Mouse (Mus musculus): ENCODE data around the gene Ephb1. TPM values are rescaled to one million over a fixed set of nuclear protein-coding genes. Genes with fewer than 3 reads are reported as not detected.

The Ephb1 gene
- total RNA-seq, 2 experiments from 2014 or later, result 25.8 to 26.6 TPM

GRCm38 (mm10) chr9:102155876-102156275, 198.6 kb downstream of the Ephb1 start:
- DNase-seq, result no peak

GRCm38 (mm10) chr9:102139181-102139580, 215.3 kb downstream of the Ephb1 start:
- DNase-seq, result no peak

GRCm38 (mm10) chr9:102138671-102139070, 215.8 kb downstream of the Ephb1 start:
- peak; percentile 45 to 53 for DNase-seq

GRCm38 (mm10) chr9:102138187-102138586, 216.3 kb downstream of the Ephb1 start:
- DNase-seq, result no peak

- DNase-seq, result no peak
Measured at GRCm38 (mm10) chr9:102130506-102130905, 224.0 kb downstream of the Ephb1 start.

- DNase-seq, result no peak
Measured at GRCm38 (mm10) chr9:102126510-102126909, 228.0 kb downstream of the Ephb1 start.

GRCm38 (mm10) chr9:102122880-102123453, 231.5 kb downstream of the Ephb1 start:
- no peak for DNase-seq

GRCm38 (mm10) chr9:102119422-102119821, 235.1 kb downstream of the Ephb1 start:
- DNase-seq, result no peak

- no peak for DNase-seq
Measured at GRCm38 (mm10) chr9:102115326-102115725, 239.2 kb downstream of the Ephb1 start.

GRCm38 (mm10) chr9:102111471-102111870, 243.0 kb downstream of the Ephb1 start:
- DNase-seq, result no peak

- peak; percentile 30 for DNase-seq
Measured at GRCm38 (mm10) chr9:102107978-102108377, 246.5 kb downstream of the Ephb1 start.

- no peak for DNase-seq
Measured at GRCm38 (mm10) chr9:102107213-102107612, 247.3 kb downstream of the Ephb1 start.

- DNase-seq, result no peak
Measured at GRCm38 (mm10) chr9:102096825-102097224, 257.7 kb downstream of the Ephb1 start.

GRCm38 (mm10) chr9:102088598-102088997, 265.9 kb downstream of the Ephb1 start:
- DNase-seq, result no peak

GRCm38 (mm10) chr9:102086053-102086706, 268.3 kb downstream of the Ephb1 start:
- no peak for DNase-seq

- DNase-seq, result no peak
Measured at GRCm38 (mm10) chr9:102085477-102085876, 269.0 kb downstream of the Ephb1 start.

- no peak for DNase-seq
Measured at GRCm38 (mm10) chr9:102080934-102081333, 273.6 kb downstream of the Ephb1 start.

- no peak for DNase-seq
Measured at GRCm38 (mm10) chr9:102079151-102079550, 275.3 kb downstream of the Ephb1 start.

GRCm38 (mm10) chr9:102078238-102078637, 276.3 kb downstream of the Ephb1 start:
- DNase-seq, result no peak

- no peak for DNase-seq
Measured at GRCm38 (mm10) chr9:102075539-102075938, 279.0 kb downstream of the Ephb1 start.

GRCm38 (mm10) chr9:102073404-102073803, 281.1 kb downstream of the Ephb1 start:
- no peak for DNase-seq

GRCm38 (mm10) chr9:102069151-102069882, 285.2 kb downstream of the Ephb1 start:
- DNase-seq, result no peak

- DNase-seq, result no peak
Measured at GRCm38 (mm10) chr9:102066601-102067000, 287.9 kb downstream of the Ephb1 start.

- DNase-seq, result no peak
Measured at GRCm38 (mm10) chr9:102045886-102046285, 308.6 kb downstream of the Ephb1 start.
